Mouse (Mus musculus): Measurements from ENCODE around the gene Adrb1. TPM values are rescaled to one million over a fixed set of nuclear protein-coding genes. Genes with fewer than 3 reads are reported as not detected.
"Not testable (repeated sequence)": the region's sequence is repeated elsewhere in the genome, so short reads cannot be mapped to it uniquely, and the experiment has no call there.

Adrb1 gene
- total RNA-seq, 1 experiment from 2014 or later = not detected

DNA sequence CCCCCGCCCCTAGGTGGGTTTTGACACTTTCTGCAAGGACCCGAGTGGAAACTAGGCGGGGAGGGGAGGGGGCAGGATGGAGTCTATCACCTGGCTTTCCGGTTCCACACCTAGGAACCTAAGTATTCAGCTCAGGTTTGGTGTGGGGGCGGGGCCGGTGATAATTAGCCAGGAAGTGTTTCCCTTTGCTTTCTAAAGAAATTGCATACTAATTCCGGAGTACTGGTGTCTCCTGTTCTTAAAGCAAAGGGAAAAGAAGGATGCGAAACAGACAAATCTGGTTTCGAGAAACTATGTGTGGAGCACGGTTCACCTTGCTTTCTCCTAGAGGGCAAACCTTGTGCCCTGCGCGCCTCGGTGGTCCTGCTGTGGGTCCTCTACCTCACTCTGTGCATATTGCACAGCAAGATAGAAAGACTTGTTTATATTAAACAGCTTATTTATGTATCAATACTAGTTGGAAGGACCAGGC is 2.2 kb downstream of the Adrb1 start:
- ATAC-seq (replicated peaks in 1 of 2; ENCODE audit: insufficient read depth in 1 of 2, low FRiP score in 2 of 2, low TSS enrichment in 1 of 2, low read depth in 1 of 2, poor library complexity in 2 of 2, severe bottlenecking in 2 of 2) = no peak

DNA sequence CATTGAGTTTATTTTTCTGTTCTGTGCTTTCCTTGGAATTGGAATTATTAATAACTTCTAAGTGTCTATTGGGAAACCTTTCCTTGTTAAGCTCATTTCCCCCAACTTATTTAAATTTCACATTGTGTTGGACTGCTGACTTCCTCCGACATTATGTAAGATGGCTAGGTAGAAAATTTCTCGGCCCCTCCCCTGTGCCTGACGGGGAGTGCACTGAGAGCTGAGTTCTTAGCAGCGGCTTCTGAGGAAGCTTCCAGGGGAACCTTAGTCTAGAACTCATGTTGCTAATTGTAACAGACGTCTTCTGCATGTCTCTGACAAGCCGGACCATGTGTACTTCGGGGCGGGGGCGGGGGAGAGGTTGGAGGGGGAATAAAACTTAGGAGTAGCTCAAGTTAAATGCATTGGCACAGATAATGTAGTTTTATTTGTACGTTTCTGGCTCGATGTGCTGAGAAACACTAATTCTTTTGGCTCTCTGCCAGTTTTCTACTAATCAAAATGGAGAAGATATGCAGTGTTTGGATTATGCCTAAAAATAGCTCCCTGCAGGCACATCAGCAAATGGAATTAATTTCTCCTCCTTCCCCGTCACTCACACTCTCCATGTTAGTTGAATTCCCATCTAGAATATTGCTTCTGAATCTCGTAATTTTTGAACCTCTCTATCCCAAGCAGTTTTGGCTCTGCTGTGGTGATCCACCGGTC is 5.3 kb downstream of the Adrb1 start:
- ATAC-seq (replicated peaks in 1 of 2; ENCODE audit: insufficient read depth in 1 of 2, low FRiP score in 2 of 2, low TSS enrichment in 1 of 2, low read depth in 1 of 2, poor library complexity in 2 of 2, severe bottlenecking in 2 of 2) = no peak

DNA sequence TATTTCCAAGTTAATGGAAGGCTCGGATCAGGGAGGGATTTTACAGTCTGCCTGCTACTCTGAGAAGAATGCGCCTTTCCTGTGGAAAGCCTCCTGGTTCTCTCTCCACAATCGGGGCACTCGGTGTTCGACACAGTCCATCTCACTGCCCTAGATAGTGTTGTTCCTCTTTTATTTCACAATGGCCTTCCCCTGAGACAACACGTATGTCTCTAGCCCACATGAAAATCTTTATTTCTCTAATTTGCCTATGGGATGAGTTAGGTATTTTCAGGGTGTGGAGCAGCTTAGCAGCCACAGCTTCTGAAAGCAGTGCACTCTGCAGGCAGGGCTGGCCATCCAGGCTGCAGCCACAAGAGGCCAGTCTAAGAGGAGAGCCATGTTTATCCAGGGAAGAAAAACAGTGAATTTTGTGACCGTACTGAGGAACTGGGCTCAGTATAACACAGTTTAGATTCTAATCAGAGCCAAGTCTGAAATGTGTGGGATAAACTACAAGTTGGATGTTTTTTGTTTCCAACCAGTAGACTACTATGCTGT is 12.1 kb downstream of the Adrb1 start:
- ATAC-seq (replicated peaks in 1 of 2; ENCODE audit: insufficient read depth in 1 of 2, low FRiP score in 2 of 2, low TSS enrichment in 1 of 2, low read depth in 1 of 2, poor library complexity in 2 of 2, severe bottlenecking in 2 of 2) = no peak

DNA sequence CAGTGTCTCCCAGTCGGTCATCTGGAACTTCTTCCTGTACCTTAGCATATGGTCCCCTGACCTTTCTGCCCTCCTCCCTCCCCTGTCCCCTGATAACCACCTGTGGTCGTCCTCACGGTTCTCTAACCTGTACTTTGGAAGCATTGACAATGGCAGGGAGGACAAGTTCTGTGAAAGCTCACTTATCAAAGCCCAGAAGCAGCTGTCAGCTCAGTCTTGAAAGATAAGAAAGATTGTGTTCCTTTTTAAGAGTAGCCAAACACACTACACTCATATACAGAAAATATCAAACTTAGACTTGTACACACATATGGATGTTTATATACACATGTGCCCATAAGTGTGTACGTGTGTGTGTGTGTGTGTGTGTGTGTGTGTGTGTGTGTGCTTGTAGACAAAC is 13.7 kb downstream of the Adrb1 start:
- ATAC-seq (replicated peaks in 1 of 2; ENCODE audit: insufficient read depth in 1 of 2, low FRiP score in 2 of 2, low TSS enrichment in 1 of 2, low read depth in 1 of 2, poor library complexity in 2 of 2, severe bottlenecking in 2 of 2) = no peak

DNA sequence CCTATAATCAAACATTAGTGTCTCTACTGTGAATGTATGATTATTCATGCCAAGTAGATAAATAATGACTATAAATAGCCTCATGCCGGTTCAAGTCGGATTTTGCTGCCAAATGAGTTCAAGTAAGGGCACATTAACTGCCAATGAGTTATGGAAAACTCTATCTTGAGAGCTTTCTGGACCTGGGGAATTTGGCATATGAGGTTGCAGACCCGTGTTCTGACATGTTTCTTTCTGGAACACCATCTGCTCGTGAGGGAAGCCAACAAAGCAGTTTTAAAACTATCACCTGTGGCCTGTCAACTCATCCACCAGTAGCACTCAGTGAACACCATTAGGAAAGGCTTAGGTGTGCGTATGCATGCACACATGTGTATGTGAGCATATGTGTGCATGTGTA is 14.3 kb downstream of the Adrb1 start:
- no peak for ATAC-seq (replicated peaks in 1 of 2; ENCODE audit: insufficient read depth in 1 of 2, low FRiP score in 2 of 2, low TSS enrichment in 1 of 2, low read depth in 1 of 2, poor library complexity in 2 of 2, severe bottlenecking in 2 of 2)

DNA sequence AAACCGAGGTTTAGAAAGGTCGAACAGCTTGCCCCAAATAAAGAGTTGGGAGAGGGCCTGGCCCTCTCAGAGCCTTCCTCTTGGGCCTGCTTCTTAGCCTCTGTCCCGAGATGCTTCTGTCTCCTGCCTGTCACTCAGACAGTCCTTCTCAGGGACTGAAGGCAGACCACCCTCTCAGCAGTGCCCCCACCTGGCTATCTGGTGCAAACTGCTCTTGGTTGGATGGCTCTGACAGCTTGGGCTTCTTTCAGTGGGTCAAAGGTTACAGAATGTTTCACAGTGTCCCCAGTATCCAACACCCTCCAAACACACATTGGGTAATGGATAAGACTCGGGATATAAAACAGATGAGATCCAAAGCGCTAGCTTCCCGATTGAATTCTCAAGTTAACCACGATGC is 23.1 kb downstream of the Adrb1 start:
- no peak for ATAC-seq (replicated peaks in 1 of 2; ENCODE audit: insufficient read depth in 1 of 2, low FRiP score in 2 of 2, low TSS enrichment in 1 of 2, low read depth in 1 of 2, poor library complexity in 2 of 2, severe bottlenecking in 2 of 2)

DNA sequence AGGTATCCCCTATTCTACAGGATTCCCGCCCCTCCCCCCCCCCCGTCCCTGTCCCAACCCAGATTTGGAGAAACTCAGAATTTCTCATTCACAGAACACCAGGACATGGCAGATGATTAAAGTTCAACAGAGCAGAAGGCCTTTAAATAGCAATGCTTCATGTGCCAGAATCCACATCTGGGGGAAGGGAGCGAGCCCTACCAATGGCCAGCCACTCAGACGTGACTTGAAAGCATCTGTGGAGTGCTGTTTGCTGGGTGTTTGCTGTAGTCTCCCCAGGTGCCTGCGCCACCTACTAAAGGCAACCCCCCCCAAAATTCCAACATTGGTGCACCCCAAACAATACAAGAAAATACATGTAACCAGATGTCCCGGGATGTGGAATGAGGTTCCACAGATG is 23.5 kb downstream of the Adrb1 start:
- ATAC-seq (replicated peaks in 1 of 2; ENCODE audit: insufficient read depth in 1 of 2, low FRiP score in 2 of 2, low TSS enrichment in 1 of 2, low read depth in 1 of 2, poor library complexity in 2 of 2, severe bottlenecking in 2 of 2) = no peak

DNA sequence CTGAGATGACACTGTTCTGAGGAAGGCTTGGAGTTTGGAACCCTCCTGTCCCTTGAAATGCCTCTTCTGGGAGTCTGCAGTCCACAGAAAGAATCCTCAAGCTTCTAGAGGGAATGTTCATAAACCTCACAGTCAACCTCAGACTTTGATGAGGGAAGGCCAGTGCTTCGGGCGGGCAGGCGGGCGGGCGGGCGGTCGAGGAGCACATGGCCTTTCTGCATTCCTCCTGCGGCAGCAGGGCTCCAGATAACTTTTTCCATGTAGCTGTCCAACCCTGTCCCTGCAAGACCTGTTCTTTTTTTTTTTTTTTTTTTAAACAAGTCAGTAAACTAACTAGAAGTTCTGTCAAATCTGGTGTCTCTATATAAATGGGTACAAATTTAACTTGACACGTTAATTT is 24.6 kb downstream of the Adrb1 start:
- no peak for ATAC-seq (replicated peaks in 1 of 2; ENCODE audit: insufficient read depth in 1 of 2, low FRiP score in 2 of 2, low TSS enrichment in 1 of 2, low read depth in 1 of 2, poor library complexity in 2 of 2, severe bottlenecking in 2 of 2)

DNA sequence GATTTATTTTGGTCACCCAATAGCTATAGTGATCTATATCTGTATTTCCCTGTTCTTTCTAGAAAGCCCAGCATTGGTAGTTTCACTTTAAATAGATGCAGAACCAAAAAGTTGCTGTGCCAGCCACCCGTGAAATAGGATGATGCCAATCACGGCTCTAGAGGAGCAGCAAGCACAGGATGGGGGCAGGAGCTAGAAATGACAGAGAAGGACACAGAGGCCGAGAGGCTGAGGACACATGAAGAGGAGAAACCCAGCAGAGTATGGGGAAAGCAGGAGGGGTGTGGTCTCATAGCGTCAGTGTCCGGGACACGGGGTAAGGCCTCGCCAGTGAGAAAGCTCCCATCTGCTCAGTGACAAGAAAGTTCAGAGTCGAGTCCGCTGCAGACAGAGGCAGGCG is 25.9 kb downstream of the Adrb1 start:
- no peak for ATAC-seq (replicated peaks in 1 of 2; ENCODE audit: insufficient read depth in 1 of 2, low FRiP score in 2 of 2, low TSS enrichment in 1 of 2, low read depth in 1 of 2, poor library complexity in 2 of 2, severe bottlenecking in 2 of 2)

DNA sequence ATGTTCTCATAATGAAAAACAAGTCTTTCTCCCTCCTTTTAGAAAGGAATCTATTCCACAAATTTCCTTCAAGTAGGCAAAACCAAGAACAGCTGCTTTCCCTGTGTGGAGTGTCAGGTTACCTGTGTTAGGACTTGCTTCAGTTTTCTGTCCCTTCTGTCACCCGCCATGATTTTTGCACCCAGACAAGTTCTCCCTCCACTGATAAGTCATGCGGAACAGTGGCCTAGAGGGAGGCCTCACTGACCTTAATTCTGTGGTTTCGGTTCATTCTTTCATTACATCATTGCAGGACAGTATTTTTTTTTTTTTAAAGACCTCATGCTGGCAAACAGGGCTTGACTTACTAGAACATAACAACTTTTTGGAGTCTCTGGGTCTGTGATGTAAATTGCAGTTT is 27.3 kb downstream of the Adrb1 start:
- ATAC-seq (replicated peaks in 1 of 2; ENCODE audit: insufficient read depth in 1 of 2, low FRiP score in 2 of 2, low TSS enrichment in 1 of 2, low read depth in 1 of 2, poor library complexity in 2 of 2, severe bottlenecking in 2 of 2) = no peak

DNA sequence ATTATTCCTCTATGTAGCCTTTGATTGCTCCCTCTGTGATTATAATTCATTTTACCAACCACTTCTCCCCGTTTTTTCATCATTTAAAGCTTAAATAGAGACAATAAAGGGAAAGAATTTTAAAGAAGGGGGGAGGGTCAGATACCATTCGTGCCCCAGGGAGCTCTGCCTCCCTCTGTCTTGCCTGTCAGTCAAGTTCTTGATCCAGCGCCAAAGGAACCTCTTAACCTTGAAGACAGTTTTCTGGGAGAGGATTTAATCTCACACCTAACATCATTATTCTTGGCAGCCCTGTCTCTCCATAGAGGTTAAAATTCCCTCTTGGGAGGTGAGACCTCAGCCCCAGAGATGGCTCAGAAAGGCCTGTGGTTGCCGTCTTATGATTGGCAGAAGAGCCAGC is 28.7 kb downstream of the Adrb1 start:
- no peak for ATAC-seq (replicated peaks in 1 of 2; ENCODE audit: insufficient read depth in 1 of 2, low FRiP score in 2 of 2, low TSS enrichment in 1 of 2, low read depth in 1 of 2, poor library complexity in 2 of 2, severe bottlenecking in 2 of 2)

DNA sequence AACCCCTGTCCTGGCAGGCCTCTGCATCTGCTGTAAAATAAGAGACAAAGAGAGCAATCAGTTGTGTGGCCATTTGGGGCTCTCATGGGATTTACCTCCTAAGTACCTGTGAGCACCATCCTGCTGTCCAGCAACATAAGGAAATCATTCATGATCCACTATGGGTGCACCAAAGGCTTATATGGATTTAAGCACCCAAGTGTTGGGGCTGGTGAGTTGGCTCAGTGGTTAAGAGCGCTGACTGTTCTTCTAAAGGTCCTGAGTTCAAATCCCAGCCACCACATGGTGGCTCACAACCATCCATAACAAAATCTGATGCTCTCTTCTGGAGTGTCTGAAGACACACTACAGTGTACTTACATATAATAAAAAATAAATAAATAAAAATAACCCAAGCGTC is 32.5 kb downstream of the Adrb1 start:
- ATAC-seq (replicated peaks in 1 of 2; ENCODE audit: insufficient read depth in 1 of 2, low FRiP score in 2 of 2, low TSS enrichment in 1 of 2, low read depth in 1 of 2, poor library complexity in 2 of 2, severe bottlenecking in 2 of 2) = not testable (repeated sequence)

DNA sequence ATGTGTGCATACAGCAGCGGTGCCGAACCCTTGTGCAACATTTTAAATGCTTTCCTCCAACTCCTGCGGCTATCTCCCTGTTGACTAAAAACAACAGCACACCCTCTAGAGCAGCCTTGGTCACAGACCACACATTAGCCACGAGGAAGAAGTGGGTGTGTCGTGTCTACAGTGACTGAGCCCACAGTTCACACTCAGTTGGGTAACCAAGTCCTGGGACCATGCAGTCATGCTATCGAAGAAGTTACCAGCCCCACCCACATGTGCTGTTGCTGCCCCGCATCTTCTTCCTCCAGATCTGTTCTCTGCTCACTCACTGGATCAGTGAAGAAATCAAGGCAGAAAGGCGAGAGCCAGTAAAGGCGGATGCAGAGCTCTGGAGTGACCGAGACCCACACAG is 34.4 kb downstream of the Adrb1 start:
- no peak for ATAC-seq (replicated peaks in 1 of 2; ENCODE audit: insufficient read depth in 1 of 2, low FRiP score in 2 of 2, low TSS enrichment in 1 of 2, low read depth in 1 of 2, poor library complexity in 2 of 2, severe bottlenecking in 2 of 2)

DNA sequence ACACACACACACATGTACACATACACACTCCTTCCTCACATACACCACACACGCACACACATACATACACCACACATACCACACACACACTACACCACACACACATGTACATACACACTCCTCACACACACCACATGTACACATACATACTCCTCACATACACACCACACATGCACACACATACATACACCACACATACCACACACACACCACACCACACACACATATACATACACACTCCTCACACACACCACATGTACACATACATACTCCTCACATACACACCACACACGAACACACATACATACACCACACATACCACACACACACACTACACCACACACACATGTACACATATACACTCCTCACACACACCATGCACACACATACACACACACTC is 36.3 kb downstream of the Adrb1 start:
- ATAC-seq (replicated peaks in 1 of 2; ENCODE audit: insufficient read depth in 1 of 2, low FRiP score in 2 of 2, low TSS enrichment in 1 of 2, low read depth in 1 of 2, poor library complexity in 2 of 2, severe bottlenecking in 2 of 2) = no peak

DNA sequence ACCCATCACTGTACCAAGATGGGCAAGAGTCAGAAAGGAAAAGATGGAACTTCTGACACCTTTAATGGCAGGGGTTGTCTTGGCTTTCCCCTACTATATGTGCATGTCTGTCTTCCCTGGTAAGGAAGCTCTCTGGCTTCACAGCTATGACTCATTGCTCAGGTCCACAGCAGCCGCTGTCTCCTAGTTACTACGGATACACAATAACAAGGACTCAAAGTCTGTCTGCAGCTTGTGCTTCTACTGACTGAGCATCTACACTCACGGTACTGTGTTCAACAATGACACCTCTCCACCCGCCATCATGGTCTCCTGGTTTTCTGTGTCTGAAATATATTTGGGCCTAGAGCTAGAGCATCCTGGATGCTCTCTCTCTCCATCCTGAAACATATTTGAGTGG is 37.7 kb downstream of the Adrb1 start:
- no peak for ATAC-seq (replicated peaks in 1 of 2; ENCODE audit: insufficient read depth in 1 of 2, low FRiP score in 2 of 2, low TSS enrichment in 1 of 2, low read depth in 1 of 2, poor library complexity in 2 of 2, severe bottlenecking in 2 of 2)

DNA sequence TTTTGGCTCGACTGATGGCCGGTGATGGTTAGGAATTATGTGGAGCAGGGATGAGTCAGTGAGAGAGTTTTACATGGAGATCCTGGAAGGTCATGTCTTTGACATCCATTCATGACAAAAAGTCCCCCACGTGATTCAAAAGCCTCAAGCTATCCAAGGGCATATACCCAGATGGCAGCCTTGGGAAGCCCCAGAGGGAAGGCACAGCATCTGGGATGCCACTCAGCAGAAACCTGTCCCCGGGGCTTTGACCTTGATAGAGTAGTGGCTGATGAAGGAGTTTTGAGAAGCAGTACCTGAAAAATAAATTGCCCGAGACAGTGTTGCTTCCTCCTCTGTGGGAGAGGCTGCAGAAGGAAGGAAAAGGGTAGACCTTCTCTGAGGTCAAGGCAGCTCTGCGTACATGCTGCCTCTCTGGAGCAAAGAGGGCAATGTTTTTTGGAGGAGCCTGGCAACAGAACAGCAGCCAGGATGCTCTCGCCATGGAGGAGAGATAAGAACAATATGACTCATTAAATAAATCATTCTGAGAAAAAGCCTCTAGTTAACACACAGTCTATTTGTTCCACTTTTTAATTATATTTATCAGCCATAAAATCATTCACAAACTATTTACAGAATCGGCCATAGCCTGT is 38.4 kb downstream of the Adrb1 start:
- no peak for ATAC-seq (replicated peaks in 1 of 2; ENCODE audit: insufficient read depth in 1 of 2, low FRiP score in 2 of 2, low TSS enrichment in 1 of 2, low read depth in 1 of 2, poor library complexity in 2 of 2, severe bottlenecking in 2 of 2)

DNA sequence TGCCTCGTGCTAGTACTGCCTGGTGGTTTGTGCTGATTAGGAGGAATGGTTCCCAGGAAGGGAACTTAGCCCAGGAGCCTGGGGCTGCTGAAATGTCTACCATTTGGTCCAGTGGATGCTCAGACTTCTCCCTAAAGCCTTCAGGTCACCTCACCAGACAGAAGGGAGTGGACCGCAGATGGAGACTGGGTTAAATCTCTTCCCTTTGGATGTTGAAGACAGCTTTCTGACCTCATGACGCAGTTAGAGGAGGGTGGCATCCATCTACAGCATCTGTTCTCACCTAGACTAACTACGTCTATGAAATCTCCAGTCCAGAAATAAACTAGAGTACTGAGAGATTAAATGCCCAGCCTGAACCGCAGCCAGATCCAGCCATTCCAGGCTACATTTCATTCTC is 39.1 kb downstream of the Adrb1 start:
- ATAC-seq (replicated peaks in 1 of 2; ENCODE audit: insufficient read depth in 1 of 2, low FRiP score in 2 of 2, low TSS enrichment in 1 of 2, low read depth in 1 of 2, poor library complexity in 2 of 2, severe bottlenecking in 2 of 2) = no peak

DNA sequence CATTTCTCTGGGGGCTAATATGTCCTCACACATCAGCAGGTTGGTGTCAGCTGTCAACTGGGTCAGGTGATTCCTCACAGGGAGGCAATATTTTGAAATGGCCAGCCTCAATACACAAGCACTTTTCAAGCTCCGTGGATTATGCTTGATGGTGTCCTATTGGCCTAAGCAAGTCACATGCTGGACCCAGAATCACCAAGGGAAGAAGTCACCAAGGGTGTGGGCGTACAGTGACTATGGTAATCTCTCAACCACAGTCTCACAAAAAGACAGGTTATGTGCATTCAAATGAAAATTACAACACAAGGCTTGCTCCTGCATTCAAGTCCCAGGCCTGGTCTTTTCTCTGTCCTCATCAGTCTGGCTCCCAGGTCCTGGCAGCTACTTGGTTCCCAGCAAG is 39.7 kb downstream of the Adrb1 start:
- no peak for ATAC-seq (replicated peaks in 1 of 2; ENCODE audit: insufficient read depth in 1 of 2, low FRiP score in 2 of 2, low TSS enrichment in 1 of 2, low read depth in 1 of 2, poor library complexity in 2 of 2, severe bottlenecking in 2 of 2)

DNA sequence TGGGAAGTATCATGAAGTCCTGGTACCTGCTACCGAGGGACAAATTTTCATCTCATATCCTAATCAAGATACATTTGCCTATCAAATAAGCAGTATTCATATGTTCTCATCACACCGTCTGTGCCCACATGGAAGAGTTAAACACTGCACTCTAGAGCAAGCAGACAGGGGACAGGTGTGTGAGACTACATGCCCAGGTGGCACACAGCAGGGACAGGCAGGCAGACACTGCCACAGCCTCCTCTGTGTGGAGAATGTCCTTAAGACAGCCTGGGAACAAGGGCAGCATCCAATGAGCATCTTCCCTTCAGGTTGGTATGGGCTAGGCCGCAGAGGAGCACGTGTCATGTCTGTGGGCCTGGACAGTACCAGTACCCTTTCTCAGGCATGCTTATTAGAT is 40.7 kb downstream of the Adrb1 start:
- no peak for ATAC-seq (replicated peaks in 1 of 2; ENCODE audit: insufficient read depth in 1 of 2, low FRiP score in 2 of 2, low TSS enrichment in 1 of 2, low read depth in 1 of 2, poor library complexity in 2 of 2, severe bottlenecking in 2 of 2)
